Mouse (Mus musculus): ENCODE data around the gene Wdr31. TPM values are rescaled to one million over a fixed set of nuclear protein-coding genes. Genes with fewer than 3 reads are reported as not detected.
A peak's percentile ranks its signal among the peaks of the same experiment; 100 is the strongest.

The Wdr31 gene
- polyA plus RNA-seq, 1 experiment from 2014 or later = 12.0 TPM

- Histone ChIP-seq H3K4me1 (replicated peaks; ENCODE audit: control insufficient read depth, insufficient read depth, low read length) (no peaks in the 10 kb centered on the region), H3K4me2 (ENCODE audit: low read length) (no peak overlapping the region), H3K27ac (ENCODE audit: low read depth) (no peak overlapping the region), H3K9ac (ENCODE audit: low read length) (no peak overlapping the region), H3K36me3 (ENCODE audit: control insufficient read depth, insufficient read depth, low read length) (peaks cover 15% of the 10 kb centered on the region), H3K4me3 (ENCODE audit: low read depth, low read length) (no peak overlapping the region), H3K9me3 (ENCODE audit: control insufficient read depth, low read length) (no peaks in the 10 kb centered on the region), H3K27me3 (replicated peaks; ENCODE audit: control insufficient read depth, insufficient read depth, low read length) (no peaks in the 10 kb centered on the region)
- ATAC-seq (replicated peaks; ENCODE audit: low FRiP score, low TSS enrichment, low read depth) = no peak
- DNase-seq (ENCODE audit: low spot score) = no peak
- WGBS = 88% methylated on average over 9 of the region's 9 CpGs
Measured at GRCm38 (mm10) chr4:62429616-62430015, 41.1 kb downstream of the Wdr31 start.

DNA sequence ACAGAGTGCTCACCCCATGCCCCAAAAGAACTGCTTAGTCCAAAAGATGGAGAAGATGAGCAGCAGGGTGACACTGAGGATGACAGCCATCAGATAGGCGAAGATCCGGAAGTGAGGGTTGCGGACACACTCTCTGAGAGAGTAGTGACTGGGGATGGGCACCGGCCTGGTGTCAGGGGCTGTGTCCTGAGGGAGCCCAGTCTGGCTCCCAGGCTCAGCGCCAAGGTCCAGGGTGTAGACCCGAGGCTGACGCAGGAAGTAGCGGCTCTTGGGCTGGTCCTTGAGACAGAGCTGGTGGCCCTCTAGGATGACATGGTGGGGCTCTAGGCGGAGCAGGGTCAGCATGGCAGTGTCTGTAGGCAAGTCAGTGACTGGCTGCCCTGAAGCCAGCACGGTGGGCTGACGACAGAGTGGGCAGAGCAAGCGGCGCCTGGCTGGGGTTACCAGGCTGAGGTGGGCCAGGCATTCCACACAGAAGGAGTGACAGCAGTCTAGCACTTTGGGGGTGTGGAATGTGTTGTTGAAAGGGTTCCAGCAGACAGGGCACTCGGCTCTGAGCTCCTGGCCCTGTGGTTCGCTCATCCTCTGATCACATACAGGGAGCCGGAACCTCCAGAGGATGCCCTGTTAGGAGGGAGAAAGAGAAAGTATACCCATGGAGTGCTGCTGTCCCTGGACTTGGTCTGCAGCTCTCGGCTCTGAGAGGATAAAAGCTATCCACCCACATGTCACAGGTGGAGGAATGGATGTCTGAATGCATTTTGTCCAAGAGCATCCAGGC lies 42.5 kb downstream of the Wdr31 start:
- DNase-seq (ENCODE audit: low spot score) (no peak), ATAC-seq (replicated peaks; ENCODE audit: low FRiP score, low TSS enrichment, low read depth) (no peak)
- H3K4me3 ChIP-seq (ENCODE audit: low read depth, low read length) = no peak overlapping the region
- no peaks in the 10 kb centered on the region for H3K9me3 ChIP-seq (ENCODE audit: control insufficient read depth, low read length)
- H3K9ac ChIP-seq (ENCODE audit: low read length) = no peak overlapping the region
- H3K27me3 ChIP-seq (replicated peaks; ENCODE audit: control insufficient read depth, insufficient read depth, low read length) = no peaks in the 10 kb centered on the region
- H3K36me3 ChIP-seq (ENCODE audit: control insufficient read depth, insufficient read depth, low read length) = peaks cover 29% of the 10 kb centered on the region
- no peak overlapping the region for H3K27ac ChIP-seq (ENCODE audit: low read depth)
- WGBS = 71% methylated on average over 17 of the region's 17 CpGs
- no peak overlapping the region for H3K4me2 ChIP-seq (ENCODE audit: low read length)
- no peaks in the 10 kb centered on the region for H3K4me1 ChIP-seq (replicated peaks; ENCODE audit: control insufficient read depth, insufficient read depth, low read length)

- Histone ChIP-seq H3K4me3 (ENCODE audit: low read depth, low read length) (no peak overlapping the region), H3K9me3 (ENCODE audit: control insufficient read depth, low read length) (no peaks in the 10 kb centered on the region), H3K4me2 (ENCODE audit: low read length) (no peak overlapping the region), H3K27ac (ENCODE audit: low read depth) (no peak overlapping the region), H3K27me3 (replicated peaks; ENCODE audit: control insufficient read depth, insufficient read depth, low read length) (no peaks in the 10 kb centered on the region), H3K4me1 (replicated peaks; ENCODE audit: control insufficient read depth, insufficient read depth, low read length) (no peaks in the 10 kb centered on the region), H3K36me3 (ENCODE audit: control insufficient read depth, insufficient read depth, low read length) (peaks cover 52% of the 10 kb centered on the region), H3K9ac (ENCODE audit: low read length) (no peak overlapping the region)
- DNase-seq (ENCODE audit: low spot score) = no peak
- ATAC-seq (replicated peaks; ENCODE audit: low FRiP score, low TSS enrichment, low read depth) = no peak
- 95% methylated on average over 4 of the region's 4 CpGs for WGBS
Measured at GRCm38 (mm10) chr4:62425891-62426290, 44.8 kb downstream of the Wdr31 start.

GRCm38 (mm10) chr4:62419091-62419490 lies 51.6 kb downstream of the Wdr31 start:
- no peak overlapping the region for H3K27ac ChIP-seq (ENCODE audit: low read depth)
- DNase-seq (ENCODE audit: low spot score) = no peak
- H3K27me3 ChIP-seq (replicated peaks; ENCODE audit: control insufficient read depth, insufficient read depth, low read length) = no peaks in the 10 kb centered on the region
- WGBS = 91% methylated on average over 6 of the region's 6 CpGs
- H3K9me3 ChIP-seq (ENCODE audit: control insufficient read depth, low read length) = no peaks in the 10 kb centered on the region
- H3K4me2 ChIP-seq (ENCODE audit: low read length) = no peak overlapping the region
- H3K36me3 ChIP-seq (ENCODE audit: control insufficient read depth, insufficient read depth, low read length) = peaks cover 100% of the 10 kb centered on the region
- no peaks in the 10 kb centered on the region for H3K4me1 ChIP-seq (replicated peaks; ENCODE audit: control insufficient read depth, insufficient read depth, low read length)
- no peak overlapping the region for H3K9ac ChIP-seq (ENCODE audit: low read length)
- no peak overlapping the region for H3K4me3 ChIP-seq (ENCODE audit: low read depth, low read length)
- ATAC-seq (replicated peaks; ENCODE audit: low FRiP score, low TSS enrichment, low read depth) = no peak

GRCm38 (mm10) chr4:62418448-62418847 lies 52.2 kb downstream of the Wdr31 start:
- no peaks in the 10 kb centered on the region for H3K27me3 ChIP-seq (replicated peaks; ENCODE audit: control insufficient read depth, insufficient read depth, low read length)
- WGBS = 92% methylated on average over 8 of the region's 8 CpGs
- no peak overlapping the region for H3K27ac ChIP-seq (ENCODE audit: low read depth)
- DNase-seq (ENCODE audit: low spot score) (no peak), ATAC-seq (replicated peaks; ENCODE audit: low FRiP score, low TSS enrichment, low read depth) (no peak)
- H3K36me3 ChIP-seq (ENCODE audit: control insufficient read depth, insufficient read depth, low read length) = peaks cover 100% of the 10 kb centered on the region
- H3K4me2 ChIP-seq (ENCODE audit: low read length) = no peak overlapping the region
- H3K9me3 ChIP-seq (ENCODE audit: control insufficient read depth, low read length) = no peaks in the 10 kb centered on the region
- H3K4me3 ChIP-seq (ENCODE audit: low read depth, low read length) = no peak overlapping the region
- no peak overlapping the region for H3K9ac ChIP-seq (ENCODE audit: low read length)
- H3K4me1 ChIP-seq (replicated peaks; ENCODE audit: control insufficient read depth, insufficient read depth, low read length) = no peaks in the 10 kb centered on the region

DNA sequence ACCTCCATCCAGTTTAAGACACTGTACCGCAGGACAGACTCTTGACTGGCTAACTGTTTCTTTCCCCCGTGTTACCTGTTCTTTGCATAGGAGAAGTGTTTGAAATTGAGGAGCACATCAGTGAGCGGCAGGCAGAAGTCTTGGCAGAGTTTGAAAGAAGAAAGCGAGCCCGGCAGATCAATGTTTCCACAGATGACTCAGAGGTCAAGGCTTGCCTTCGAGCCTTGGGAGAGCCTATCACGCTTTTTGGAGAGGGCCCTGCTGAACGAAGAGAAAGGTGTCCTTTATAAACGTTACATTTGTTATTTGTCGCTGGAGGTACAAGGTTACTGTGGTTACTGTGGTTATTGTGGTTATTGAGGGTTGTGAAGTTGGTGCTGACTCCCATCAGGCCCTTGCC lies 59.1 kb downstream of the Wdr31 start:
- DNase-seq (ENCODE audit: low spot score) (no peak), ATAC-seq (replicated peaks; ENCODE audit: low FRiP score, low TSS enrichment, low read depth) (no peak)
- Histone ChIP-seq H3K36me3 (ENCODE audit: control insufficient read depth, insufficient read depth, low read length) (peaks cover 56% of the 10 kb centered on the region), H3K27me3 (replicated peaks; ENCODE audit: control insufficient read depth, insufficient read depth, low read length) (no peaks in the 10 kb centered on the region), H3K4me3 (ENCODE audit: low read depth, low read length) (no peak overlapping the region), H3K27ac (ENCODE audit: low read depth) (no peak overlapping the region), H3K4me1 (replicated peaks; ENCODE audit: control insufficient read depth, insufficient read depth, low read length) (peaks cover 9% of the 10 kb centered on the region), H3K4me2 (ENCODE audit: low read length) (no peak overlapping the region), H3K9ac (ENCODE audit: low read length) (no peak overlapping the region), H3K9me3 (ENCODE audit: control insufficient read depth, low read length) (no peaks in the 10 kb centered on the region)
- 93% methylated on average over 10 of the region's 10 CpGs for WGBS

- peak overlapping the region; percentile 89; the same call in 1 of the 2 replicates for H3K4me3 ChIP-seq (ENCODE audit: low read depth, low read length)
- peaks cover 43% of the 10 kb centered on the region for H3K36me3 ChIP-seq (ENCODE audit: control insufficient read depth, insufficient read depth, low read length)
- ATAC-seq (replicated peaks; ENCODE audit: low FRiP score, low TSS enrichment, low read depth) (no peak), DNase-seq (ENCODE audit: low spot score) (no peak)
- H3K9me3 ChIP-seq (ENCODE audit: control insufficient read depth, low read length) = no peaks in the 10 kb centered on the region
- 75% methylated on average over 2 of the region's 2 CpGs for WGBS
- H3K4me1 ChIP-seq (replicated peaks; ENCODE audit: control insufficient read depth, insufficient read depth, low read length) = peaks cover 9% of the 10 kb centered on the region
- H3K27ac ChIP-seq (ENCODE audit: low read depth) = no peak overlapping the region
- H3K4me2 ChIP-seq (ENCODE audit: low read length) = peak overlapping the region; percentile 66
- H3K27me3 ChIP-seq (replicated peaks; ENCODE audit: control insufficient read depth, insufficient read depth, low read length) = no peaks in the 10 kb centered on the region
- no peak overlapping the region for H3K9ac ChIP-seq (ENCODE audit: low read length)
Measured at GRCm38 (mm10) chr4:62410325-62410724, 60.4 kb downstream of the Wdr31 start.

DNA sequence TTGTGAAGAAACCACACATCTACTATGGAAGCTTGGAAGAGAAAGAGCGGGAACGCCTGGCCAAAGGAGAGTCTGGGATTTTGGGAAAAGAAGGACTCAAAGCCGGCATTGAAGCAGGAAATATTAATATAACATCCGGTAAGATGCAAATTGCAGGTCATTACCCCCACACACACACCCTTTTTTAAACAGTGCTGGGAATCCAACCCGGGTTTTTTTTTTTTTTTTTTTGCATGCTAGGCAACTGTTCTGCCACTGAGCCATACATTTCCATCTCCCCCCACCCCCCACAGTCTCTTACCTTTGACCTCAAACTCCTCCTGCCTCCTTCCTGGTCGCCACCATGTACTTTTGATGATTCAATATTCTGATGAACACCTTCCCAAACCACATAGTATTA lies 61.1 kb downstream of the Wdr31 start:
- peak overlapping the region; percentile 66 for H3K4me2 ChIP-seq (ENCODE audit: low read length)
- 34% methylated on average over 6 of the region's 6 CpGs for WGBS

More for the DNA sequence above, 61.1 kb downstream of the Wdr31 start:
- Histone ChIP-seq H3K36me3 (ENCODE audit: control insufficient read depth, insufficient read depth, low read length) (peaks cover 36% of the 10 kb centered on the region), H3K27ac (ENCODE audit: low read depth) (peak overlapping the region; percentile 88; the same call in 1 of the 2 replicates), H3K9ac (ENCODE audit: low read length) (peak overlapping the region; percentile 87), H3K9me3 (ENCODE audit: control insufficient read depth, low read length) (no peaks in the 10 kb centered on the region), H3K27me3 (replicated peaks; ENCODE audit: control insufficient read depth, insufficient read depth, low read length) (no peaks in the 10 kb centered on the region), H3K4me3 (ENCODE audit: low read depth, low read length) (peak overlapping the region; percentile 89), H3K4me1 (replicated peaks; ENCODE audit: control insufficient read depth, insufficient read depth, low read length) (peaks cover 9% of the 10 kb centered on the region)
- ATAC-seq (replicated peaks; ENCODE audit: low FRiP score, low TSS enrichment, low read depth) (no peak), DNase-seq (ENCODE audit: low spot score) (no peak)
